Mouse (Mus musculus) 3134 (cell line): ENCODE measurements around the gene Taar9.
"Not testable (repeated sequence)": the region's sequence is repeated elsewhere in the genome, so short reads cannot be mapped to it uniquely, and the experiment has no call there.

ENCODE experiments used
- DNase-seq: peaks from one replicate; pipeline ENCODE4 v3.0.0-alpha.2; 2011; ENCODE audit warnings: low spot score; ENCODE audit not compliant: insufficient read length; ENCODE audit errors: extremely low read depth

The Taar9 gene

DNA sequence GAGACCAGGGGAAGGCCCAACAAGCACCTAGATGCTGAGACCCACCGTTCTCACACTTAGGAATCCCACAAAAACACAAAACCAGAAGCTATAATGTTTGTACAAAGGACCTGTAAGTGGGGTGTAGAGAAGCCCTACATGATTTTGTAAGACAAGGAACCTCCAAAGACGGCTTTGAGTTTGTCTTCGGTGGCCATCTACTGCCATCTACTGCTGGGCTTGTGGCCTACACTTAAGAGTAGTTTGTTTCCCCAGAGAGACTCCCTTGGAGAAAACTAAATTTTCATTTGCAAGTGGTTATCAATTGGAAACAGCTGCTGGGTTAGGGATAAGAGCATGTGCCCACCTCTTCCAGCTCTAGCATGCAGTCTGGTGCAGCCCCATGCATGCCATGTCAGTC lies 29.2 kb downstream of the Taar9 start:
- no peak for DNase-seq

GRCm38 (mm10) chr10:24076200-24076599 lies 33.1 kb downstream of the Taar9 start, which contains the start of gene Taar8a:
Taar8a (plus strand) TSS chr10:24076500.
- not testable (repeated sequence) for DNase-seq

DNA sequence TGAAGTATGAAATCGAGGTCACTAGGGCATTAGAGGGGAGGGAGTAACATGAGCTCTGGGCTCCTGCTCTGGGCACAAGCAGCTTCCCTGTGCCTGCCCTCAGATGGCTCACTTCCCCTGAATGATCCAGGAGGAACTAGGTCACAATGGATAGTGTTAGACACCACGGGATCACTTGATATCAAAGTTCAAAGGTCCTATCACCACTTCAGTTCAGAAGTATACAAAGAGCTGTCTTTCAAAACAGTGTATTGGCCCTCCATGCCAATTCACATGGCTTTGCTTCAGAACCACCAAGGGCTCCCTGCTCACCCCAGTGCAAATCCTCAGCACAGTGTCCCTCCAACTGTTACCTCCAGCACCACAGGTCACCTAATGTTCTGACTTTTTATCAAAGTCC lies 34.6 kb downstream of the Taar9 start:
- DNase-seq, result not testable (repeated sequence)

DNA sequence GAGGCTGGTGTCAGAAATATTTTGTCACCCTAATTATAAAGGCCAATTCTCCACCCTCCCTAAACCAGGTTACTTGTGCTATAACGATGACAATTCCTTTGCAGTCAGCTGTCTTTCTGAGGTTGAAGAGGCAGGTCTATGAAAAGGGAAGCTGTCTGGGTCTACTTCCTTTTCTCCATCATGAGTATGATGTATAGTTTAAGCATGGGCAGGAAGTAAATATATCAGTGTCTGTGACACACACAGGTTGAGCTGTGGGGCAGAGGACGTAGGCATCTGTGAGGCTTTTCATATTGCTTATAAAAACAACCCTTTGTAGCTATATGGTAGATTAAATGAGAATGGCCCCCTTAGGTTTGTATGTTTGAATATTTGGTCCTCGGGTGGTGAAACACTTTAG lies 50.3 kb downstream of the Taar9 start:
- no peak for DNase-seq
